Mouse (Mus musculus) cortical plate, adult 2 months (tissue): ENCODE measurements around the gene Tpst2. TPM values are rescaled to one million over a fixed set of nuclear protein-coding genes. Genes with fewer than 3 reads are reported as not detected.

ENCODE experiments used
- H3K27ac ChIP-seq: fragments of 200-500 bp; 2 replicates; pipeline ENCODE4 v1.5.1; 2012; ENCODE audit warnings: low read length, control low read depth, inconsistent platforms; ENCODE audit not compliant: insufficient read depth
- H3K4me1 ChIP-seq: fragments of 200-500 bp; 2 replicates; pipeline ENCODE4 v1.6.1; 2011; ENCODE audit warnings: low read length; ENCODE audit not compliant: control insufficient read depth, insufficient read depth
- H3K4me3 ChIP-seq: fragments of 200-500 bp; 2 replicates; pipeline ENCODE4 v1.5.1; 2011; ENCODE audit warnings: mild to moderate bottlenecking, low read length, control low read depth; ENCODE audit not compliant: insufficient read depth
- CTCF ChIP-seq: fragments of 200-500 bp; IDR thresholded peaks from 2 replicates; pipeline ENCODE4 v1.5.1; 2011; ENCODE audit warnings: mild to moderate bottlenecking, control low read depth, low read length; ENCODE audit not compliant: insufficient read depth; ENCODE audit errors: extremely low read depth
- POLR2A ChIP-seq: fragments of 200-500 bp; IDR thresholded peaks from 2 replicates; pipeline ENCODE4 v1.6.1; 2011; ENCODE audit warnings: mild to moderate bottlenecking, low read length, control low read depth; ENCODE audit not compliant: insufficient read depth; ENCODE audit errors: extremely low read depth
- polyA plus RNA-seq: library from polyadenylated mRNA; depleted of rRNA; stranded (reverse); fragments of >200 nt; gene quantifications from 2 replicates; pipeline ENCODE4 v1.2.3, GENCODE M21; 2012

Tpst2 gene
- polyA plus RNA-seq, 1 experiment = 31.4 TPM

- no peak overlapping the region for H3K4me3 ChIP-seq
- peaks cover 12% of the 10 kb centered on the region for H3K4me1 ChIP-seq
- no peak overlapping the region for H3K27ac ChIP-seq
- TF ChIP-seq CTCF = no peak
- TF ChIP-seq POLR2A = no peak
These were observed 18.2 kb downstream of the Tpst2 start for GRCm38 (mm10) chr5:112294696-112295095.

GRCm38 (mm10) chr5:112295162-112295561 lies 18.7 kb downstream of the Tpst2 start:
- Histone ChIP-seq H3K4me1 (peaks cover 13% of the 10 kb centered on the region), H3K4me3 (no peak overlapping the region), H3K27ac (no peak overlapping the region)
- TF ChIP-seq CTCF = no peak
- TF ChIP-seq POLR2A = no peak

GRCm38 (mm10) chr5:112295564-112295963 lies 19.1 kb downstream of the Tpst2 start:
- Histone ChIP-seq H3K4me1 (peaks cover 14% of the 10 kb centered on the region), H3K27ac (no peak overlapping the region), H3K4me3 (no peak overlapping the region)
- TF ChIP-seq CTCF (no peak), POLR2A (no peak)

- TF ChIP-seq POLR2A = no peak
- no peak for TF ChIP-seq CTCF
- H3K4me3 ChIP-seq = no peak overlapping the region
- peaks cover 14% of the 10 kb centered on the region for H3K4me1 ChIP-seq
- H3K27ac ChIP-seq = no peak overlapping the region
These were observed 20.1 kb downstream of the Tpst2 start for GRCm38 (mm10) chr5:112296404-112297181.

- no peak for TF ChIP-seq CTCF
- no peak for TF ChIP-seq POLR2A
- Histone ChIP-seq H3K27ac (no peak overlapping the region), H3K4me3 (no peak overlapping the region), H3K4me1 (peaks cover 14% of the 10 kb centered on the region)
These were observed 20.8 kb downstream of the Tpst2 start for GRCm38 (mm10) chr5:112297257-112297656.

- peak overlapping the region; percentile 5; the same call in 1 of the 2 replicates for H3K27ac ChIP-seq
- H3K4me1 ChIP-seq = peaks cover 12% of the 10 kb centered on the region
- no peak overlapping the region for H3K4me3 ChIP-seq
- TF ChIP-seq CTCF = no peak
- no peak for TF ChIP-seq POLR2A
These were observed 21.9 kb downstream of the Tpst2 start for GRCm38 (mm10) chr5:112298226-112298988.

- Histone ChIP-seq H3K4me1 (peaks cover 12% of the 10 kb centered on the region), H3K27ac (0 out of 2 replicates have a peak overlapping the region, but pooled peaks have one; percentile 5), H3K4me3 (no peak overlapping the region)
- TF ChIP-seq CTCF = no peak
- no peak for TF ChIP-seq POLR2A
These were observed 22.9 kb downstream of the Tpst2 start for GRCm38 (mm10) chr5:112299399-112299798.

GRCm38 (mm10) chr5:112300112-112300511 lies 23.6 kb downstream of the Tpst2 start:
- H3K4me1 ChIP-seq = peaks cover 12% of the 10 kb centered on the region
- no peak overlapping the region for H3K27ac ChIP-seq
- H3K4me3 ChIP-seq = no peak overlapping the region
- TF ChIP-seq CTCF = no peak

GRCm38 (mm10) chr5:112300721-112301308 lies 24.3 kb downstream of the Tpst2 start:
- TF ChIP-seq CTCF = no peak
- TF ChIP-seq POLR2A = no peak
- H3K4me1 ChIP-seq = peaks cover 12% of the 10 kb centered on the region
- H3K27ac ChIP-seq = no peak overlapping the region
- H3K4me3 ChIP-seq = no peak overlapping the region

- peaks cover 12% of the 10 kb centered on the region for H3K4me1 ChIP-seq
- TF ChIP-seq CTCF (0 out of 2 replicates have a peak, but pooled peaks have one; percentile 3), POLR2A (no peak)
- H3K4me3 ChIP-seq = no peak overlapping the region
- no peak overlapping the region for H3K27ac ChIP-seq
These were observed 25.2 kb downstream of the Tpst2 start for GRCm38 (mm10) chr5:112301694-112302093.
